Mouse (Mus musculus): ENCODE data around the gene Pkig. TPM values are rescaled to one million over a fixed set of nuclear protein-coding genes. Genes with fewer than 3 reads are reported as not detected.

The Pkig gene
- polyA plus RNA-seq, 1 experiment from 2014 or later, result 136 TPM

DNA sequence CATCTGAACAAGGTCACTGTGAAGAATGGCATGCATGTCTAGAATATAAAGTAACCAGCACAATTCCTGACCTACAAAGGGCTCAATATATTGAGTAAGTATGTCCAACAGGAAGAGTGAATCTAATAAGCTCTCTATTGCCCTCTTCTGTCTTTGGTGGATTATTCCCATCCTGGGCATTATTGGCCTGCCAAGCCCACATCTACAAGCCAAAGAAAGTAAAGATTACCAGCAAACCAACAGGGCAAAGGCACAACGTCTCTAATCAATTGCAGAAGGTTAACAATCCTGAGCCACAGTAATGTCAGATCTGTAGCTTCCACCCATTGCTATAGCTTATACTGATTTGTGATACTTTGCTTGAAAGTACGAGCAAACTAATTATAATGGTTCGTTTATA lies 17.7 kb upstream of the Pkig start:
- DNase-seq (ENCODE audit: low spot score) (no peak), ATAC-seq (ENCODE audit: low FRiP score) (no peak)
- no peaks in the 10 kb centered on the region for H3K27me3 ChIP-seq (ENCODE audit: control insufficient read depth, insufficient read depth, low read length)

DNA sequence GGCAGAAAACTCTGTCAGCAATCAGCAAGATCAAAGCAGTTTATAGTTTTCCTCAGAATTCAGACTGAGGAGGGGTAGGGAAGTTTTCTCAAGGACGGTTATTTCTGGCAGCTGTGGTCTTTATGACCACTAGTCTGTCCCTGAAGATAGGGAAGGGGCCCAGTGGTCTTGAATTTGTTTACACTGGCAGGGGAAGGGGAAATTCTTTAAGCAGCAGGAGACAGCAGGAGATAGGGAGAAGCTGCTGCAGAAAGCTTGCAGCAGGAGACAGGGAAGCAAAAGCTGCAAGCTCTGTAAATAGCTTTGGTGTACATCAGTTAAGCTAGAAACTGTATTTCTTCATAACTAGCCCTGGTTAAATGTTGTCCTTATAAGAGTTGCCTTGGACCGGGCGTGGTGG lies 16.5 kb upstream of the Pkig start:
- WGBS, result 88% methylated on average over 3 of the region's 3 CpGs
- H3K4me3 ChIP-seq (ENCODE audit: low read depth, low read length), result no peak overlapping the region

More for the DNA sequence above, 17.7 kb upstream of the Pkig start:
- no peak overlapping the region for H3K9ac ChIP-seq (ENCODE audit: low read depth, low read length)
- no peaks in the 10 kb centered on the region; the same call in 1 of the 2 replicates for H3K4me1 ChIP-seq (replicated peaks; ENCODE audit: control insufficient read depth, insufficient read depth, low read length)
- no peaks in the 10 kb centered on the region for H3K36me3 ChIP-seq (ENCODE audit: control insufficient read depth, insufficient read depth, low read length)
- H3K27ac ChIP-seq (ENCODE audit: low read depth, low read length), result no peak overlapping the region
- H3K9me3 ChIP-seq (ENCODE audit: control insufficient read depth, low read length), result no peaks in the 10 kb centered on the region
- 90% methylated on average over 3 of the region's 3 CpGs for WGBS
- H3K4me2 ChIP-seq (replicated peaks; ENCODE audit: low read depth, low read length), result no peak overlapping the region
- H3K4me3 ChIP-seq (ENCODE audit: low read depth, low read length), result no peak overlapping the region

DNA sequence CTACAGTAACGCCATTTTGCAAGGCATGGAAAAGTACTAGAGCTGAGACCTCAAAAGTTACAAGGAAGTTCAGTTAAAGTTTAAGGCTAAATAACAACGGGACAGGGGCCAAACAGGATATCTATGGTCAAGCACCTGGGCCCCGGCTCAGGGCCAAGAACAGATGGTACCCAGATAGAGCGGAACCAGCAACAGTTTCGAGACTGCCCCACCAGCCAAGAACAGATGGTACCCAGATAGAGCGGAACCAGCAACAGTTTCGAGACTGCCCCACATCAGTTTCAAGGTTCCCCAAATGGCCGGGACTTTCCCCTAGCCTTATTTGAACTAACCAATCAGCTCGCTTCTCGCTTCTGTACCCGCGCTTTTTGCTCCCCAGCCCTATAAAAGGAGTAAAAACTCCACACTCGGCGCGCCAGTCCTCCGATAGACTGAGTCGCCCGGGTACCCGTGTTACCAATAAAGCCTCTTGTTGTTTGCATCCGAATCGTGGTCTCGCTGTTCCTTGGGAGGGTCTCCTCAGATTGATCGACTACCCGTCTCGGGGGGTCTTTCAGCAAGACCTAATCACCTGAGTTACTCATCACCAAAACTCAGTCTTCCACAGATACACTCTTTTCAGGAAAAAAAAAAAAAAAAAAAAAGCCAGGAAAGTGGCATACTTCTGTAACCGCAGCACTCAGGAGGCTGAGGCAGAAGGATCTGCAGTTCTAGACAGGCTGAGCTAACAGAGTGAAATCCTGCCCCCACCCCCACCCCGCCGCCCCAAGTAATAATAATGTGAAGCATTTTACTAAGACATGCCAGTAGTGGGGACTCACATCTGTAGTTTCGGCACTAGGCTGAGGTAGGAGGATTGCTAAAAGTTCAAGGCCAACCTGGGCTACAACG lies 15.3 kb upstream of the Pkig start:
- H3K27ac ChIP-seq (ENCODE audit: low read depth, low read length), result no peak overlapping the region
- no peaks in the 10 kb centered on the region for H3K27me3 ChIP-seq (ENCODE audit: control insufficient read depth, insufficient read depth, low read length)
- no peak overlapping the region for H3K9ac ChIP-seq (ENCODE audit: low read depth, low read length)
- WGBS, result 87% methylated on average over 30 of the region's 30 CpGs
- no peaks in the 10 kb centered on the region; the same call in 1 of the 2 replicates for H3K4me1 ChIP-seq (replicated peaks; ENCODE audit: control insufficient read depth, insufficient read depth, low read length)
- H3K4me3 ChIP-seq (ENCODE audit: low read depth, low read length), result no peak overlapping the region
- ATAC-seq (ENCODE audit: low FRiP score) (no peak), DNase-seq (ENCODE audit: low spot score) (no peak)
- H3K9me3 ChIP-seq (ENCODE audit: control insufficient read depth, low read length), result no peaks in the 10 kb centered on the region
- H3K36me3 ChIP-seq (ENCODE audit: control insufficient read depth, insufficient read depth, low read length), result no peaks in the 10 kb centered on the region
- no peak overlapping the region for H3K4me2 ChIP-seq (replicated peaks; ENCODE audit: low read depth, low read length)

More for the DNA sequence above, 16.5 kb upstream of the Pkig start:
- DNase-seq (ENCODE audit: low spot score) (no peak), ATAC-seq (ENCODE audit: low FRiP score) (no peak)
- H3K27me3 ChIP-seq (ENCODE audit: control insufficient read depth, insufficient read depth, low read length), result no peaks in the 10 kb centered on the region
- no peaks in the 10 kb centered on the region; the same call in 1 of the 2 replicates for H3K4me1 ChIP-seq (replicated peaks; ENCODE audit: control insufficient read depth, insufficient read depth, low read length)
- H3K9me3 ChIP-seq (ENCODE audit: control insufficient read depth, low read length), result no peaks in the 10 kb centered on the region
- H3K27ac ChIP-seq (ENCODE audit: low read depth, low read length), result no peak overlapping the region
- no peaks in the 10 kb centered on the region for H3K36me3 ChIP-seq (ENCODE audit: control insufficient read depth, insufficient read depth, low read length)
- H3K9ac ChIP-seq (ENCODE audit: low read depth, low read length), result no peak overlapping the region
- no peak overlapping the region for H3K4me2 ChIP-seq (replicated peaks; ENCODE audit: low read depth, low read length)

DNA sequence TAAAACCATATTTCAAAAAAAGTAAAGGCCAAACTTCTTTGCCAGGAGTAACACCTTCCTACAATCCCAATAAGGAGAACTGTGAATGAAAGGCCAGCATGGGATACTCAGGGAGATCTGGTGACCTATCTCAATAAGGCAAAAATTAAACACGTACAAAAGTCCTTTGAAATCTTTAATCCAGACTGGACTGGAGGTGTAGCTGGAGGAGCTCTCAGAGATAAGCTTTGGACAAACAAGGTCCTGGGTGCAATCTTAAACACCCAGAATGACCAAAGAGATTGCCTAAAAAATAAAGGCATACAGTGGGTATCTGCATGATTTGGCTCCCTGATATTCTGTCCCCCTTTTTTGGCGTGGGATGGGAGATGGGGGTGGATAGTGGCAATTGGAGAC lies 14.6 kb upstream of the Pkig start:
- Histone ChIP-seq H3K36me3 (ENCODE audit: control insufficient read depth, insufficient read depth, low read length) (no peaks in the 10 kb centered on the region), H3K9ac (ENCODE audit: low read depth, low read length) (peak overlapping the region; percentile 82), H3K9me3 (ENCODE audit: control insufficient read depth, low read length) (no peaks in the 10 kb centered on the region), H3K4me2 (replicated peaks; ENCODE audit: low read depth, low read length) (peak overlapping the region; percentile 56), H3K4me1 (replicated peaks; ENCODE audit: control insufficient read depth, insufficient read depth, low read length) (no peaks in the 10 kb centered on the region; the same call in 1 of the 2 replicates), H3K27me3 (ENCODE audit: control insufficient read depth, insufficient read depth, low read length) (no peaks in the 10 kb centered on the region), H3K4me3 (ENCODE audit: low read depth, low read length) (peak overlapping the region; percentile 79), H3K27ac (ENCODE audit: low read depth, low read length) (no peak overlapping the region)
- DNase-seq (ENCODE audit: low spot score), result no peak
- 77% methylated on average over 2 of the region's 2 CpGs for WGBS
- no peak for ATAC-seq (ENCODE audit: low FRiP score)

DNA sequence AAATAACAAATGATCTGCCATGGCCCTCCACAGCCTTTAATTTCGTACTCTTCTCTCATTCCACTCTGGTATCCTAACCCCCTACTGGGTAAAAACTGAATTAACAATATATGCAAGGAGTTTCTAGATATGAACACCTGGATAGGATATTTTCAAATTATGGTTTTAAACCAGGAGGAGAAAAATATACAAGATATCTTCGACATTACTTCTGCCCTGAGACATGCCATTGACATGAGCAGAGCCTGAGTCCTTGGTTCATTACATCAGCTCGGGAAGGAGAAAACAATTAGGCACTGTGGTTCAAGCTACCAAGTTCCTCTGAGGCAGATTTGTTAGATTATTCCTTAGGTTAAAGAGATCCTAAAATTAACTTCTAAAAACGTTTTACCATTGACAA lies 14.1 kb upstream of the Pkig start:
- no peak for DNase-seq (ENCODE audit: low spot score)
- Histone ChIP-seq H3K4me1 (replicated peaks; ENCODE audit: control insufficient read depth, insufficient read depth, low read length) (no peaks in the 10 kb centered on the region; the same call in 1 of the 2 replicates), H3K4me2 (replicated peaks; ENCODE audit: low read depth, low read length) (peak overlapping the region; percentile 56), H3K36me3 (ENCODE audit: control insufficient read depth, insufficient read depth, low read length) (no peaks in the 10 kb centered on the region), H3K9ac (ENCODE audit: low read depth, low read length) (peak overlapping the region; percentile 82), H3K27me3 (ENCODE audit: control insufficient read depth, insufficient read depth, low read length) (no peaks in the 10 kb centered on the region), H3K4me3 (ENCODE audit: low read depth, low read length) (peak overlapping the region; percentile 79), H3K27ac (ENCODE audit: low read depth, low read length) (peak overlapping the region; percentile 94), H3K9me3 (ENCODE audit: control insufficient read depth, low read length) (no peaks in the 10 kb centered on the region)
- 11% methylated on average over 4 of the region's 4 CpGs for WGBS
- no peak for ATAC-seq (ENCODE audit: low FRiP score)

DNA sequence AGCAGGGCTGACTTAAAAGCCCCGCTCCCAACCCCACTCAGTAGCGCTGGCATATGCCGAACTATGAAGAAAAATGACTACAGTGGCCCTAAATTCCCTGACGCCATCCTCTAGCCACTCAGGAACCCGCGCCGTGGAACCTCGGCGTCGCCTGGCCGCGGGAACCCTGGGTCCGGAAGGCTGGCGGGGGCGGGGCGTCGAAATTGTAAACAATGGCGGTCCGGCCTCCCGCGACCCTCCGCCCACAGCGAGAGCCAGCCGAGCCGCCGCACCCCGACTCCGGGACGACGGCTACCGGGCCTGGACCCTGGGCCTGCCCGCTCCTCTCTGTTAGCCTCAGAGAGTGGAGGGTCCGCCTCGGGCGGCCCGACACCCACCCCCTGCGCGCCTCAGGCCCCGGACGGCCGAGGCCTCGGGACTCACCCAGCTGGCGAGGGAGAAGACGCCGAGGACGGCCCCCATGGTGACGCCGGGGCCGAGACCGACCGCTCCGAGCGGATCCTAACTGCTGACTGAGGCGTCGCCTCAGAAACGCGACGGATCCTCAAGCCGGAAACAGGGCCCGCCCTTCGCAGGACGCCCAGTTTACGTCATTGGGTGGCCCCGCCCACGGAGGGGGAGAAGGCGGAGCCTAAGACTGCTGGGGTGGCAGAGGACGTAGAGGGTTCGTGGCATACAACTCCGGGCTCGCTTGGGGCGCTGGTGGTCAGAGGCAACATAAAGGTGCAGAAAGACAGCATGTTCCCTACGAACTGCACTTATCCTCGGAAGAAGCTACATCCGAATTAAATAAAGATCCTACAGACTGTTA lies 13.4 kb upstream of the Pkig start, which contains the start of gene Serinc3:
Gene Serinc3 (minus strand): TSS at position 557 of the 811 bp plus-strand sequence.
- H3K36me3 ChIP-seq (ENCODE audit: control insufficient read depth, insufficient read depth, low read length), result no peaks in the 10 kb centered on the region
- peak; percentile 97 for ATAC-seq (ENCODE audit: low FRiP score)

DNA sequence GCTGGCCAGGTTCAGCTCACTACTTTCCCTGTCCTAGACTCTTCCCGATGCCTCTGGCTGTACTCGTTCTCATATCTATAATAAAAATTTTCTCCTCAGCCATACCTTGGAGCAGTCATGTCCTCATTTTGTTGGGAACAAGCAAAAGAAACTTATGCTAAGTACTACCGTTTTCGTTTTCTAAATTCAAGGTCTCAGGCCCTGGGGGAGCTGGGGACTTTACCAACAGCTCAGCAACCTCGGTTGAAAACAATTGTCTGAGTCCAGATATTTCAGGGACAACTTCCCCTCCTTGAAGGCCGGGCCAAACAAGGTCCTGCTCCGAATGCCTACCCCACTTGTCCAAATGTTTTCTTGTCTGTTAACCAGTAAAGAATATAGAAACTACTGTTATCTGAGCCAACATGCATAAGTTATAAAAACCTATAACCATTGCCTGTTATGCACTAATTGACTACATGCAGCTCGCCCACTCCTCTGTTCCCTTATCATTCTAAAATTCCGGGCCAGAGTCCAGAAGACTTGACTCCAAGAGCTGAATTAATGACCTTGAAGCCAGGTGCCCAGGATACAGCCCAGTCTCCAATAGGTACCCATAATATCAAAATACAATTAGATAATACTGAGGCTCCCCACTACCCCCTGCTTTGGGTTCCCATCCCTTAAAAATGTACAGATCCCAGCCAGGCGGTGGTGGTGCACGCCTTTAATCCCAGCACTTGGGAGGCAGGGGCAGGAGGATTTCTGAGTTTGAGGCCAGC lies 12.3 kb upstream of the Pkig start:
- Histone ChIP-seq H3K4me1 (replicated peaks; ENCODE audit: control insufficient read depth, insufficient read depth, low read length) (no peaks in the 10 kb centered on the region; the same call in 1 of the 2 replicates), H3K4me3 (ENCODE audit: low read depth, low read length) (no peak overlapping the region), H3K9me3 (ENCODE audit: control insufficient read depth, low read length) (peaks cover 6% of the 10 kb centered on the region), H3K9ac (ENCODE audit: low read depth, low read length) (peak overlapping the region; percentile 20; the same call in 1 of the 2 replicates), H3K36me3 (ENCODE audit: control insufficient read depth, insufficient read depth, low read length) (no peaks in the 10 kb centered on the region), H3K27me3 (ENCODE audit: control insufficient read depth, insufficient read depth, low read length) (no peaks in the 10 kb centered on the region), H3K4me2 (replicated peaks; ENCODE audit: low read depth, low read length) (no peak overlapping the region), H3K27ac (ENCODE audit: low read depth, low read length) (0 out of 2 replicates have a peak overlapping the region, but pooled peaks have one; percentile 4)
- 75% methylated on average over 11 of the region's 11 CpGs for WGBS
- DNase-seq (ENCODE audit: low spot score) (no peak), ATAC-seq (ENCODE audit: low FRiP score) (no peak)

More for the DNA sequence above, 13.4 kb upstream of the Pkig start, which contains the start of gene Serinc3:
- Histone ChIP-seq H3K9me3 (ENCODE audit: control insufficient read depth, low read length) (no peaks in the 10 kb centered on the region), H3K4me2 (replicated peaks; ENCODE audit: low read depth, low read length) (peak within 1 kb of the TSS; percentile 56), H3K27ac (ENCODE audit: low read depth, low read length) (peak within 1 kb of the TSS; percentile 94), H3K27me3 (ENCODE audit: control insufficient read depth, insufficient read depth, low read length) (no peaks in the 10 kb centered on the region), H3K4me1 (replicated peaks; ENCODE audit: control insufficient read depth, insufficient read depth, low read length) (no peaks in the 10 kb centered on the region; the same call in 1 of the 2 replicates), H3K4me3 (ENCODE audit: low read depth, low read length) (peak within 1 kb of the TSS; percentile 79), H3K9ac (ENCODE audit: low read depth, low read length) (peak within 1 kb of the TSS; percentile 82)
- WGBS, result under 1% methylated on average over 71 of the region's 74 CpGs
- peak; percentile 100 for DNase-seq (ENCODE audit: low spot score)

DNA sequence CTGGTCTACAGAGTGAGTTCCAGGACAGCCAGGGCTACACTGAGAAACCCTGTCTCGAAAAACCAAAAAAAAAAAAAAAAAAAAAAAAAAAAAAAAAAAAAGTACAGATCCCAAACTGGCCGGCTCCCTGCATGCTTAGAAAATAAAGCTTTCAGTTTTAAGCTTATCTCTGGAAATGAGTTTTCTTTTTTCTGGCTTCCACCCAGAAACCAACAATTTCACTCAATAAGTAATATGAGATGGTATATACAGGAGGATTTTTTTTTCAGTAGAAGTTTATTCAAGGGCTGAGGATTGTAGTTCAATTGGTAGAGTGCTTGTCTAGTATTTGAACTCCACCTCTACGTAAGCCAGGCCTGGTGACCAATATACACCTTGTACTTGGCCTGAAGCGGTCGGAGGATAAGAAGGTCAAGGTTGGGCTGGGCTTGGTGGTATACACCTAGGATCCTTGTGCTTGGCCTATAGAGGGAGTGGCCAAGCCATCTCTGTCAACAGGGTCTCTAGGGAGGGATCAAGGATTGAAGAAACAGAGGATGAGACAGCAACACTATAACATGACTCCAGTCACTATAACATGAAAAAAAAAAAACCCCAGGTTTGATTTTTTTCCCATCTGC lies 11.6 kb upstream of the Pkig start:
- Histone ChIP-seq H3K9ac (ENCODE audit: low read depth, low read length) (no peak overlapping the region), H3K4me3 (ENCODE audit: low read depth, low read length) (no peak overlapping the region), H3K4me1 (replicated peaks; ENCODE audit: control insufficient read depth, insufficient read depth, low read length) (no peaks in the 10 kb centered on the region; the same call in 1 of the 2 replicates), H3K27ac (ENCODE audit: low read depth, low read length) (no peak overlapping the region), H3K4me2 (replicated peaks; ENCODE audit: low read depth, low read length) (no peak overlapping the region), H3K36me3 (ENCODE audit: control insufficient read depth, insufficient read depth, low read length) (no peaks in the 10 kb centered on the region), H3K9me3 (ENCODE audit: control insufficient read depth, low read length) (peaks cover 6% of the 10 kb centered on the region), H3K27me3 (ENCODE audit: control insufficient read depth, insufficient read depth, low read length) (no peaks in the 10 kb centered on the region)
- no peak for ATAC-seq (ENCODE audit: low FRiP score)
- no peak for DNase-seq (ENCODE audit: low spot score)
- 92% methylated on average over 5 of the region's 5 CpGs for WGBS
